Mouse (Mus musculus): ENCODE measurements around the gene Gm27027. TPM values are rescaled to one million over a fixed set of nuclear protein-coding genes. Genes with fewer than 3 reads are reported as not detected.
A peak's percentile ranks its signal among the peaks of the same experiment; 100 is the strongest.

Gm27027 gene
- polyA plus RNA-seq, 1 experiment from 2014 or later, result not detected

GRCm38 (mm10) chr2:93927701-93928437 is 68.3 kb downstream of the Gm27027 start:
- H3K4me2 ChIP-seq (ENCODE audit: low read depth, low read length), result no peak overlapping the region
- DNase-seq (ENCODE audit: low spot score) (no peak), ATAC-seq (ENCODE audit: low read depth) (no peak)
- no peak overlapping the region for H3K4me3 ChIP-seq (ENCODE audit: low read depth, low read length)
- no peaks in the 10 kb centered on the region for H3K27me3 ChIP-seq (replicated peaks; ENCODE audit: control insufficient read depth, insufficient read depth, low read length)
- 63% methylated on average over 13 of the region's 13 CpGs for WGBS
- H3K36me3 ChIP-seq (ENCODE audit: control insufficient read depth, insufficient read depth, low read length), result no peaks in the 10 kb centered on the region
- no peak overlapping the region for H3K27ac ChIP-seq (replicated peaks; ENCODE audit: low read depth, low read length)
- H3K4me1 ChIP-seq (ENCODE audit: control insufficient read depth, insufficient read depth, low read length), result no peaks in the 10 kb centered on the region
- H3K9ac ChIP-seq (ENCODE audit: low read depth, low read length), result no peak overlapping the region
- H3K9me3 ChIP-seq (ENCODE audit: control insufficient read depth, low read length), result no peaks in the 10 kb centered on the region

GRCm38 (mm10) chr2:93926141-93926540 is 70.0 kb downstream of the Gm27027 start:
- Histone ChIP-seq H3K27ac (replicated peaks; ENCODE audit: low read depth, low read length) (no peak overlapping the region), H3K4me3 (ENCODE audit: low read depth, low read length) (no peak overlapping the region), H3K27me3 (replicated peaks; ENCODE audit: control insufficient read depth, insufficient read depth, low read length) (no peaks in the 10 kb centered on the region), H3K9ac (ENCODE audit: low read depth, low read length) (no peak overlapping the region), H3K36me3 (ENCODE audit: control insufficient read depth, insufficient read depth, low read length) (no peaks in the 10 kb centered on the region), H3K4me2 (ENCODE audit: low read depth, low read length) (no peak overlapping the region), H3K9me3 (ENCODE audit: control insufficient read depth, low read length) (no peaks in the 10 kb centered on the region), H3K4me1 (ENCODE audit: control insufficient read depth, insufficient read depth, low read length) (no peaks in the 10 kb centered on the region)
- DNase-seq (ENCODE audit: low spot score) (no peak), ATAC-seq (ENCODE audit: low read depth) (no peak)
- WGBS, result 95% methylated on average over 8 of the region's 8 CpGs

GRCm38 (mm10) chr2:93919093-93919492 is 77.1 kb downstream of the Gm27027 start:
- WGBS, result 83% methylated on average over 3 of the region's 3 CpGs
- Histone ChIP-seq H3K4me2 (ENCODE audit: low read depth, low read length) (no peak overlapping the region), H3K27me3 (replicated peaks; ENCODE audit: control insufficient read depth, insufficient read depth, low read length) (no peaks in the 10 kb centered on the region), H3K4me3 (ENCODE audit: low read depth, low read length) (no peak overlapping the region), H3K27ac (replicated peaks; ENCODE audit: low read depth, low read length) (no peak overlapping the region), H3K36me3 (ENCODE audit: control insufficient read depth, insufficient read depth, low read length) (no peaks in the 10 kb centered on the region), H3K9ac (ENCODE audit: low read depth, low read length) (no peak overlapping the region), H3K4me1 (ENCODE audit: control insufficient read depth, insufficient read depth, low read length) (no peaks in the 10 kb centered on the region), H3K9me3 (ENCODE audit: control insufficient read depth, low read length) (no peaks in the 10 kb centered on the region)
- ATAC-seq (ENCODE audit: low read depth) (no peak), DNase-seq (ENCODE audit: low spot score) (no peak)

- 83% methylated on average over 2 of the region's 2 CpGs for WGBS
- Histone ChIP-seq H3K4me1 (ENCODE audit: control insufficient read depth, insufficient read depth, low read length) (no peaks in the 10 kb centered on the region), H3K4me3 (ENCODE audit: low read depth, low read length) (no peak overlapping the region), H3K27me3 (replicated peaks; ENCODE audit: control insufficient read depth, insufficient read depth, low read length) (no peaks in the 10 kb centered on the region), H3K36me3 (ENCODE audit: control insufficient read depth, insufficient read depth, low read length) (no peaks in the 10 kb centered on the region), H3K9me3 (ENCODE audit: control insufficient read depth, low read length) (no peaks in the 10 kb centered on the region), H3K27ac (replicated peaks; ENCODE audit: low read depth, low read length) (no peak overlapping the region), H3K9ac (ENCODE audit: low read depth, low read length) (no peak overlapping the region), H3K4me2 (ENCODE audit: low read depth, low read length) (no peak overlapping the region)
- DNase-seq (ENCODE audit: low spot score) (no peak), ATAC-seq (ENCODE audit: low read depth) (no peak)
Measured at GRCm38 (mm10) chr2:93913552-93913951, 82.6 kb downstream of the Gm27027 start.

GRCm38 (mm10) chr2:93911942-93912341 is 84.2 kb downstream of the Gm27027 start:
- ATAC-seq (ENCODE audit: low read depth) (no peak), DNase-seq (ENCODE audit: low spot score) (no peak)
- WGBS, result 76% methylated on average over 10 of the region's 10 CpGs
- no peaks in the 10 kb centered on the region for H3K36me3 ChIP-seq (ENCODE audit: control insufficient read depth, insufficient read depth, low read length)
- no peak overlapping the region for H3K4me2 ChIP-seq (ENCODE audit: low read depth, low read length)
- H3K9ac ChIP-seq (ENCODE audit: low read depth, low read length), result no peak overlapping the region
- H3K4me3 ChIP-seq (ENCODE audit: low read depth, low read length), result no peak overlapping the region
- H3K27me3 ChIP-seq (replicated peaks; ENCODE audit: control insufficient read depth, insufficient read depth, low read length), result no peaks in the 10 kb centered on the region
- no peak overlapping the region for H3K27ac ChIP-seq (replicated peaks; ENCODE audit: low read depth, low read length)
- H3K9me3 ChIP-seq (ENCODE audit: control insufficient read depth, low read length), result no peaks in the 10 kb centered on the region
- no peaks in the 10 kb centered on the region for H3K4me1 ChIP-seq (ENCODE audit: control insufficient read depth, insufficient read depth, low read length)

- Histone ChIP-seq H3K27me3 (replicated peaks; ENCODE audit: control insufficient read depth, insufficient read depth, low read length) (no peaks in the 10 kb centered on the region), H3K4me2 (ENCODE audit: low read depth, low read length) (no peak overlapping the region), H3K4me3 (ENCODE audit: low read depth, low read length) (no peak overlapping the region), H3K9me3 (ENCODE audit: control insufficient read depth, low read length) (no peaks in the 10 kb centered on the region), H3K27ac (replicated peaks; ENCODE audit: low read depth, low read length) (no peak overlapping the region), H3K36me3 (ENCODE audit: control insufficient read depth, insufficient read depth, low read length) (no peaks in the 10 kb centered on the region), H3K4me1 (ENCODE audit: control insufficient read depth, insufficient read depth, low read length) (no peaks in the 10 kb centered on the region), H3K9ac (ENCODE audit: low read depth, low read length) (no peak overlapping the region)
- ATAC-seq (ENCODE audit: low read depth) (no peak), DNase-seq (ENCODE audit: low spot score) (no peak)
- 75% methylated on average over 5 of the region's 5 CpGs for WGBS
Measured at GRCm38 (mm10) chr2:93909716-93910115, 86.4 kb downstream of the Gm27027 start.

- Histone ChIP-seq H3K4me3 (ENCODE audit: low read depth, low read length) (no peak overlapping the region), H3K4me2 (ENCODE audit: low read depth, low read length) (no peak overlapping the region), H3K27ac (replicated peaks; ENCODE audit: low read depth, low read length) (no peak overlapping the region), H3K9me3 (ENCODE audit: control insufficient read depth, low read length) (no peaks in the 10 kb centered on the region), H3K27me3 (replicated peaks; ENCODE audit: control insufficient read depth, insufficient read depth, low read length) (no peaks in the 10 kb centered on the region), H3K4me1 (ENCODE audit: control insufficient read depth, insufficient read depth, low read length) (no peaks in the 10 kb centered on the region), H3K36me3 (ENCODE audit: control insufficient read depth, insufficient read depth, low read length) (no peaks in the 10 kb centered on the region), H3K9ac (ENCODE audit: low read depth, low read length) (no peak overlapping the region)
- DNase-seq (ENCODE audit: low spot score) (peak; percentile 11), ATAC-seq (ENCODE audit: low read depth) (no peak)
- WGBS, result 49% methylated on average over 9 of the region's 9 CpGs
Measured at GRCm38 (mm10) chr2:93907519-93908294, 88.4 kb downstream of the Gm27027 start.

Data from embryonic facial prominence, embryonic 14.5 days (tissue).